Mouse (Mus musculus) Muller cell, postnatal 12 days (primary cell): ENCODE measurements around the gene H2-DMb2.

Experiments
- DNase-seq: peaks from one replicate; pipeline ENCODE4 v3.0.0-alpha.2; 2015; ENCODE audit errors: inconsistent ontology term

H2-DMb2 gene

DNA sequence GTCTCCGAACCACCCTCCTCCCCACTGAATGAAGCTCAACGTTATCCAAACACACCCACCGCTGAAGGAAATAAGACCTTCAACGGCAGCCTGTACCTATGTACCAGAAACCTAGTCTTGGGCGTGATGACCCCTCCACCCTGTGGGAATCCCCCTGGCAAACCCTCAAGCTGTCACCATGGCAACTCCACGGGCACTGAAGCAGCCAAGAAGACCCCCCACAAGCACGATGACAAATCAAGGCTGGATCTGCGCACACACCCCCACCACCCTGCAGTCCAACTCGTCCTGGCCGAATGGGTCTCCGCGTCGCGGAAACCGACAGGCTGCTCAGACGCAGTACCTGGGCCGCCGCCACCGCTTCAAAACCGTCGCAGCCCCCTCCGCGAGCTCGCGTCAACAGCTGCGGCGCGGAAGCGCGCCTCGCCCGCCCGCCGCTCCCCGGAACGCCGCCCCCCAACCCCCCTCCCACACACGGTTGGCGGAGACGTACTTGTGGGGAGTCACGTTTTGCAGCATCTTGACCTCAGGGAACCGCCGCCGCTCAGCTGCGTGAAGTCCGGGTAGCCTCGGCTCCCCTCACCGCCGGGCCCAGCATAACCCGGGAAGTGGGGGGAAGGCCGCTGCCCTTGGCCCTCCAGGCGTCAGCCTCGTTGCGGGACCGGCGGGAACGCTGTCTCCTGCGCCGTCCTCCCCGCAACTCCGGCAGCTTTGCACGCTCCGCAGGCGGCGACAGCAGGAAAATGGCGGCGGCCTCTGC is 24.8 kb upstream of the H2-DMb2 start:
- DNase-seq: peak; percentile 61

DNA sequence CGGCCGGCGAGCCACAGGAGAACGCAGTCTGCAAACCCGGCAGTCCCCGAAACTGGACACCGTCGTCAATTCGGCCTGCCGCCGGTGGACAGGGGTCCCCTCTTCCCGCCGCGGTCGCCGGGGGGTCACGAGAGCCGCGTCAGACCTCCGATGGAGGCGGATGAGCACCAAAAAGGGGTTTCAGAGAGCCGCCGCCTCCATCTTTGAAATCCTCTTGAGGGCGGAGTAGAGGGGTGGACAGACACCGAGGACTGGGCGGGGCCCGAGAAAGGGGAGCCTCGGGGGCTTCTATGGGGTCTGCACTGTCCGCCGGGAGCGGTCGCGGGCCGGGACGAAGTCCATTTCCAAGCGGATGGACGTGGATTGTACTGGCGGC is 24.2 kb upstream of the H2-DMb2 start:
- DNase-seq: no peak

DNA sequence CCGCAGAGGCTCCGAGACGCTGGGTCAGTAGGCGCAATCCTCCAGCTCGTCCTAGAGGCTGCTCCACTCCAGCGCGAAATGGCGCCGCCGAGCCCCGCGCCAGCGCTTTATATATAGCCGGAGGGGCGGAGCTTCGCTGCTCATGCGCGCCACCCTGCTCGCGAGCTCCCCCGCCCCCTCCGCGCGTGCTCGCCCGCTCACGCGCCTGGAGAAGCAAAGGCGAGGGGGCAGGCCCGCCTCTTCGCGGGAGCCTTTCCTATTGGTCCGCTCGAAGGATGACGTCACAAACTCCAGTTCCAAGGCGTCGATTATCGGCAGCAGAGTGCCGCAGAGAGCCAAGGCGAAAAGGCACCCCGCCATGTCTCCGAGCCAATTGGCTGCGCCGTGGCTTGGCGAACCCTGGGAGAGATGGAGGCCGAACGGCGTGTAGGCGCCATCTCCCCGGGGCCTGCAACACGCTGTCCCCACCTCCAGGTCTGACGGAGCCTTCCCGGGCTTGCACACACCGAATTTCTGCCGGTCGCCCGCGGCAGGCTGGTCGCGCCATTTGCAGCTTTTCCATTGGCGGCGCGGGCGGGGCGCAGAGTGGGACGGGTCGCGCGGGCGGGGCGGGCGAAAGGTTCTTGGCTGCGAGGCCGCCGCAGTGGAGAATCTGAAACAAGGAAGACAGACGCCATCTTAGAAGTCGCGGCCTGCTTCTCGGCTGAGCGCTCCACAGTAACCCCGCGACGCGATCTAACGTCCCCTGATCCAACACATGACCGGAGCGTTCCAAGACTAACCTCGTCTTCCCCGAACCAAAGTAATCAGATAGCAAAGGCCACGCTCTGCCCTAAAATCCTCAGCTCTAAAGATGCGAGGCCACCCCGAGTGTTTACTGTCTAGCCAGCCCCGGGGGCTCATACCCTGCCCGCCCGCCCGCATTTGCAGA is 23.6 kb upstream of the H2-DMb2 start, which contains the start of gene H2-DMa:
Gene H2-DMa, plus strand, starts transcription at position 293 of the 931 bp plus-strand sequence.
- DNase-seq: peak; percentile 99

DNA sequence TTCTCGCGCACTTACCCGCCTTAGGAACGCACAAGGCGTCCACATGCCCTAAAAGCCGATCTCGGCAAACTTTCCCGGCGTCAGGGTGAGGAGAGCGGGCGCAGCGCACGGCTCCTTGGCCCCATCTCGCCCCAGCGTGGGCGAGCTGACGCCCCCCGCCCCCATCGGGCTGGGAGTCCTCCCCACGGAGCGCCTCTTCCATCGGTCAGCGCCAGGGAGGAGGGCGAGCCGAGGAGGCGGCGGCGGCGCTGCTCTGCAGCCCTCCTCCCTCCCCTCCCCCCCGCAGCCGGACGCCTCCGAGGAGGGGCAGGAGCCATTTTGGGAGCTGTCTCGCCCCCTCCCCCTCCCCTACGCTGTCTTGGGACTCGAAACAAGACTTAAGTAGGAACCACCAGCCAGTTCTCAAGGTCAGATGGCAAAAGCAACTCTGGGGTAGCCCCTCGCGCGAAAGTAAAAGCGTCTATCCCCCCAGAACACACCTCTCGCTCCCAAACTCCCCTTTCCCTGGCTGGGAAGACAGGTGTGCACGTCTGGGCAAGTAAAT is 22.9 kb upstream of the H2-DMb2 start:
- peak; percentile 96 for DNase-seq

DNA sequence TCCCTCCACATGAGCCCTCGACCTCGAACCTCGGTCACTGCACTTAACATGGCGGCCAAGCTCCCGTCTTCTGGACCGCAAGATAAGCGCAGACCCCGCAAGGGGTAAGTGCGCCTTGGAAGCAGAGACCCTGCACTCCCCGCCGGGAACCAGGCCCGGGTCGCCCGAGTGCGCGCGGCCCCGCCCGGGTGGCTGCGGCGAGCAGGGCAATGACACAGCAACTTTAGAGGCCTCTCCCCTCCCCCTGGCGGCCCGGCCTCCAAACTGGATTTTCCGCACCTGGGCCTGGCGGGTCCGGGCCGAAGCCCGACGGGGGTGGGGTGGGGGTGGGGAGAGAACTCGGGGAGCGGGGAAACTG is 22.3 kb upstream of the H2-DMb2 start:
- no peak for DNase-seq

DNA sequence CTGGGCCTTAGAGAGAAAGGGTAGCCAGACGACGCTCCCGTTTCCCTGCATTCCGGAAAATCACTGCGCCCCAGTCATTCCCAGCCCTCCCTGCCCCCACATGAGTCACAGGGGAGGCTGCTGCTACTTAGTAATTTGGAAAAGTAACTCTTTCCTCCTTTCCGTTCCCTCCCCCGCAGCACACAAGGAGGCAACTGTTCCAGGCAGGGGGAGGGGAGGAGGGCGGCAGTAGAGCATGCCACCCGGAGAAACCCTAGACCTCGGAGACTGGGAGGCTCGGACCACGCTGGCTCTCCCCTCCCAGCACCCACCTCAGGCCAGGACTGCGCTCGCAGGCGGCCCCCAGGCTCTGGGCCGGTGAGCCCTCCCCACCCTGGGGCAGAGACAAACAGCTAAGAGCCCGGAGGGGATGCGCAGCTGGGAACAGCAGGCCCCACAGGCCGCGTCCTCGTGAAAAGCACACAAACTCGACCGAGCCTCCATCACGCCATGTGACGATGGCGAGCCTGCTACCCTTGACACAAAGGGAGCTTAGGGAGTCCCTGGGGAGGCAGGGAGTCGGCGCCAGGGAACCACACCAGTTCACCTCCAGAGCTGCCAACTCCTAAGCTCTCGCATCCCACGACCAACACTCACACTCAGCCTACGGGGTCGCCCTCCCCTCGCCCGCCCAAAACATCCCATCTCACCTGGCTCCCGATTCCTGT is 21.8 kb upstream of the H2-DMb2 start:
- DNase-seq: peak; percentile 100

DNA sequence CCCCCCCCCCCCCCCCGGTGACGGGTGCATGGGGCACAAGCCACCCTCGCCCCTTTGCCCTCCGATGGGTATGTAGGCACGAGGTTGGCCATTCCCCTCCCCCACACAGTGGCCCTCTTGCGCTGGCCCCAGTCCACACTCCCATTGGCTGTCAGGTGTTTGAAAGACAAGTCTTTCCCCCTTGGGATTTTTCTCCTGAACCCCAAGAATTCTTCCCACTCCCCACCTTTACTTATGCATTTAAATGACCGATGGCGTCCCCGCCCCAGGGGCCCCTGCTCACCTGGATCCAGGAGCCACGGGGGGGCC is 21.3 kb upstream of the H2-DMb2 start:
- peak; percentile 87 for DNase-seq

DNA sequence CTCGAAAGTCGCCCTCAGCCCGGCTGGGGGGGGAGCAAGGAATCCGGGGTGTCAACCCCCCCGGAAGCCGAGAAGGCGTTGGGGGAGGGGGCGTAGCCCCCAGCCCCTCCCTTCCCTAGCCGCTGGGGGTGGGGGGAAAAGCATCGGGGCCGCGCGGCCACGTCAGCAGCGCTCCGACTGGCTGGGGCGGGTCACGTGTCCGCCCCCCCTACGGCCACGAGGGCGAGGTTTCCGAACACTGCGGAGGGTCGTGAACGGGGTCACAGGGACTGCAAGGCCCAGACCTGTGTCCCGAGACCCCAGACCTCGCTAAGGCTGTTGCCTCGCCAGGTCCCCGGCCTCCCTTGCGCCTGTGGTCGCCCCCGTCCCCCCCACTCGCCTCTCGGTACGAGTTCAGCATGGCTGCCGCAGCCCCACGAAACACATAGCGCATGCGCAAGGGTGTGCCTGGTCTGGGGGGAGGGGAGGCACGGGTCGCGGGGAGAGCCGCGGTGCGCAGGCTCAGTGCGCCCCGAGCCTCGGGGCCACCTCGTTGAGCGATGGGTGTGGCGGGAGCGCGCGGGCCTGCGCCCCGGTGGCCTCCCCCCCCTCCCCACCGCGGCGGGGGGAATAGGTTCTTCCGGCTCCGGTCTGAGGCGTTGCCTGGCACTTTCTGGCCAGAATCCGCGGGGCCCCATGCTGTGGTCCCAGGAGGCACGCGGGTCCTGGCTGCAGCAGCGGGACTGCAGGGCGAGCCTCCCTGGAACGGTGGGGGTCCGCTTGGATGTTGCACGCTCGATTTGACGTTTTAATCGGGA is 20.7 kb upstream of the H2-DMb2 start, which contains the start of gene Brd2:
Gene Brd2, minus strand, starts transcription at position 447 of the 797 bp plus-strand sequence.
- DNase-seq: peak; percentile 99

DNA sequence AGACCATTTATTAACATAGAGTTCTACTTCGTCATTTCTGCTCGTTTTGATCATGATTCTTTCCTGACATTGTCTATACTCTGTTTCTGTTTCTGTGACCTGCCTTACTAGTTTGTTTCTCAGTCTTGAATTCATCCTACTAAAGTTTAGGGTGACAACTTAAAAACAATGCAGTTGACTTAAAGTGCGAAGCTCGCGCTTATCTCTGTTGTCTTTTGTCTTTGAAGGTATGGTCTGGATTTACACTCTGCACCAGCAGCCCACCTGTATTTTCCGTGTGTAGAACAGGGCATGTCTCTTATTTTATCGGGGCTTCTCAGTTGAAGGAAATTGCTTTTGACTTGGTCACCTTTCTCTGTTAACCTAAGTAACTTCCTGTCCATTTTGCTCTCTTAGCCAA is 20.0 kb upstream of the H2-DMb2 start:
- peak; percentile 14 for DNase-seq

DNA sequence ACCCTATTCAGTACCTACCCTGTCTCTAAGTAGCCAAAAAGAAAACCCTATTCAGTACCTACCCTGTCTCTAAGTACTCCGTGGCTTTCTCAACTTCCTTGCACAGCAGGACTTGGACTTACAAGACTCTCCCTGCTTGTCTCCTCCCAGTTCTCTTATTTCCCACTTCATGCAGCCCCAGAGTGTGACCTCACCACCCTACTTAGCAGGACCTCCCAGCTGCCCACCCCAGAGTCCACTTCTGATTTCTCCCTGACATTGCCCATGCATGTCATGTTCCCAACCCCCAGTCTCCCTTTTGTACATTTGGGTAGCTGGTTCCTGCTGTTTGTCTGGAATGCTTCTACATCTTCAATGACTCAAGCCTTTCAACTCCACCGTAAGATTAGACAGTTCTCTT is 19.6 kb upstream of the H2-DMb2 start:
- peak; percentile 61 for DNase-seq

DNA sequence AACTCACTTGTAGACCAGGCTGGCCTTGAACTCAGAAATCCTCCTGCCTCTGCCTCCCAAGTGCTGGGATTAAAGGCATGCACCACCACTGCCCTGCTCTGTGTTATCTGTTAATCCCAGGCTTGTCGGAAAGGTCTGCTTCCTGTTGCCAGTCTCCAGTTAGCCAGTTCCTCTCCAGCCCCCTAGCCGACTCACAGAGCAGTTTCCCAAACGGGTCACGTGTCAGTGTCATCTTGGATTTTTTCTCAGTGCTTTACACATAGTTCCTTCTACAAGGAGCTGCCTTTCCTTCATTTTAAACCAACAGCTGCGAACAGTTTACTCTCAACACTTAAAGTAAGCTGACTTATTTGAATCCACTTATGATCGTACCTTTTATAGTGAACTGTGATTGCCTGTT is 18.5 kb upstream of the H2-DMb2 start:
- no peak for DNase-seq

DNA sequence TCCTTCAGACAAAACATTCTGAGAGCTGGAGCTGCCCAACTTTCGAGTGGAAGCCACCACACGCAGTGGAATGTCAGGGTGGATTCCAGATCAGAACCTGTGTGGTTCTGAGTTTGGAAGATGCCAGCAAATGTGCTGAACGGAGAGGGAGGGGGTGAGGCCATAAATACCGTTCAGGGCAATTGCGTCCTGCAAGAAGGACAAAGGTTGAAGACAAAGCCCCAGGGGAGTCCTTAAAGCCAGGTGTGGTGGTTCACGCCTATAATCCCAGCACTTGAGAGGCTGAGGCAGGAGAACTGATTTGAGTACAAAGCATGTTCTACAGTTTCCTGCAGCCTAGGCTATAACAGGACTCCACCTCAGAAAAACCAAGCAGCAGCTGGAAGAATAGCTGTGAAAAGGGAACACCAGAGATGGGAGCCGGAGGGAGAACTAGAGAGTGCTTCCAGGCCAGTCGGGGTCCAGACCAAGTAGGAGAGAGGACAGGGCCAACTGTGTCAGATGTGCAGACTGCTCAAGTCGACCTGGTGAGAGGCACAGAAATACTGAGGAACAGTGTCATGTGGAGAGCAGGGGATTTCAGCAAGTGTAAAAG is 16.2 kb upstream of the H2-DMb2 start:
- no peak for DNase-seq

DNA sequence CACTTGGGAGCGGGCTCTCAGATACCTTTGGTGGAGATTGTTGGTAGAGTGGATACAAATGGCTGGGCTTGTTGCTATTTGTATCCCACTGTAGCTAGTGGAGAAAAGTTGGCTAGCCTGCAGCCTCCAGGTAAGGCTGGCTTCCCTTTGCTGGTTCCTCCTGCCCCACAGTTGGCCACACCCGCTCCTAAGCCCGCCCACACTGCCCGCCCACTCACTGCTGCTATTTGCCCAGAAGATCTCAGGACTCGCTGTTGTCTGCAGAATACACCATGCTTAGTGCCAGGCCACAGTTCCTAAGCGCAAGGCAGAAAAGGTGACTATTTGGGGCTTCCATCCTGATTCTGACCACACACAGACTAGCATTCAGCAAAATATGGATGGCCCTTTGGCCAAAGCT is 15.6 kb upstream of the H2-DMb2 start:
- DNase-seq: peak; percentile 34

DNA sequence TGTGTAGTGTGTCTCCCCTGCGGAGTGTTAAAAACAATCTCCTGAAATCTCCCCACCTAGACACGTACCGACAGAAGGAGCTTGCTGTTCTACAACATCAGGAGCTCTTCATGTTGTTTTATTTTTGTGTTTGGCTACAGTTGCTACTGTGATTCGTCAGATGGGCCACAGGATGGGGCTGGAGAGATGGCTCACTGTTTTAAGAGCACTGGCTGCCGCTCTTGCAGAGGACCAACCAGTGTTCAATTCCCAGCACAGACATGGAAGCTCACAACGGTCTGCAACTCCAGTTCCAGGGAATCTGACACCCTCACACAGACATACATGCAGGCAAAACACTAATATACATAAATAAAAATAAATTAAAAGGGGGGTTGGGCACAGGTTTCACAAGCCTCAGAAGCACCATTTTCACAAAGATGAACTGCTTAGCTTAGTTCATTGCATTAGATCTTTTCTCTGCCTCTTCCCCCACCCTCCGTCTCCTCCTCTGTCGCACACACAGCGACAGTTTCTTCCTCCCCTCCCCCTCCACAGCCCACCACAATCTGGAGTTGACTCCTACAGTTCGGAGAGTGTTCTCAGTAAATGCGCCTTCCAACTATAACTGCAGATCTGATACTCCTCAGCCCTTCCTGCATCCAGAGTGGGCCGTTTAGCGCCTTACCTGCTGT is 14.7 kb upstream of the H2-DMb2 start:
- no peak for DNase-seq

DNA sequence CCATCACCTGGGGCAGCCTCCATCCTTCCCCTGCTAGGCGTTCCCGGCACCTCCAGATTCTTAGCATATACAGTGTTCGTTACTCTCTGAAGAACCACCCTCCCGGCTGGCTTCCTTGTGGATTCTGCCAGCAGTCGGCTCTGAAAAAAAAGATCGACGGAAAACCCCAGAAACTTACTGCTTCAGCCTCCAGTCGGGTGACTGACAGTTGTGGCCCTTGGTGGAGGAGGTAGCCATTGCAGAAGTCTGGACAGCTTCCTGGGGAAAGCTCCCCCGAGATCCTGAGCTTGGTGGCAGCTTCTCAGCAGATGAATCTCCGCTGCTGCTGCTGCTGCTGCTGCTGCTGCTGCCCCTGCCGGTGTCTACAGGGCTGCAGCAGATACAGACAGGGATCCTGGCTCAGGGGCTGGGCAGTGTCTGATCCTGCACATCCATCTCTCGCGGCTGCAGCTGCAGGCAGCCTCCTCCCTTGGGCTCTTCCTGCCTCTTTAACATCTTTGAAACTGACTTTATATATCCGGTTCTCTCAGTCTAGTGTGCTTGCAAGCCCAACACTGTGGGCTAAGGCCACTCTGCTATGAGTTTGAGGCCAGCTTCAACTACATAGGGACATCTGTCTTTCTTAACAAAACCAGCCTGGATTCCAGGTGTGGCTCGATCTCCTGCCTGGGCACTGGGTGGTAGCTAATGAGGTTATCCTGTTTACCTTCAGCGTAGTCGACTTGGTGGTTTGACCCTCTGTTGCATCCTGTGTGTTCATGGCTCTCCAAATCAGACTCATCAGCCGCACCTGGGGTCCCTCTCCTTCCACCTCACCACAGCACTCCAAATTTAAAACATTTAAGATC is 13.9 kb upstream of the H2-DMb2 start:
- DNase-seq: no peak

DNA sequence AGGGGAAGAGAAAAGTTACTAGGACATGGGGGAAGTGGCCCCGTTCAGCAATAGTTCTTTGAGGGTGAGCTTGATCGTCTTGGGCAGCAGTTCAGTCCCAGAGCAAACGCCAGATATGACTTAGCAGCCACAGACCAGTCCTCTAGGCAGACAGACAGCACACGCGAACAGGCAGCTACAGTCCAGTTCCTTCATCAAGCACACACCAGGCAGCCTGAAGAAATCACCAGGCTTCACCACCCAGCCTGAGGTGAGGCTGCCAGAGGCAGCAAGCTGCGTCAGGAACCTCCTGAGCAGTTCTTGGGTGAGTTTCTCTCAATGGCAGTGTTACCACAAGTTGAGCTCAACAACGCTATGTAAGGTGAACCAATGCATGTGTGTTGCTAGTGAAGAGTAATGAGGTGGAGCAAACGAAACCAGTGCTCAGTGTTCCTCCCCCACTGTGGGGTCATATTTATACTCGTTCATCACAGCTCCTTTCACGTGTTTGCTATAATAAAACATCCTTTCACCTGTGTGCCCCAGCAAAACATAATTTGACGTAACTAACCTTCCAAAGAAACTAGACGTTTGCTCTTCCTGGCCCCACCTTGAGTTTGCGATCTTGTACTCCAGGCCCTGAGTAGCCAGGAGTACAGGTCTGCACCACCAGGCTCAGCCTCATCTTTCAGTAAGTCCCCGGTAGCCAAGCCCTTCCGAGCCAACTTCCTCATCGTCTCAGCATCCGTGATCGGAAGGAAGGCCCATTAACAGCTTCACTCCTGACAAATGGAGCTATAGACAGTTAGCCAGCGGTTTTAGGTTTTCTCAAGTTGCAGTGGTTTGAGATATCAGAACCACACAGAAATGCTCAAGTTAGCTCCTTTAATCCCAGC is 12.8 kb upstream of the H2-DMb2 start:
- no peak for DNase-seq

DNA sequence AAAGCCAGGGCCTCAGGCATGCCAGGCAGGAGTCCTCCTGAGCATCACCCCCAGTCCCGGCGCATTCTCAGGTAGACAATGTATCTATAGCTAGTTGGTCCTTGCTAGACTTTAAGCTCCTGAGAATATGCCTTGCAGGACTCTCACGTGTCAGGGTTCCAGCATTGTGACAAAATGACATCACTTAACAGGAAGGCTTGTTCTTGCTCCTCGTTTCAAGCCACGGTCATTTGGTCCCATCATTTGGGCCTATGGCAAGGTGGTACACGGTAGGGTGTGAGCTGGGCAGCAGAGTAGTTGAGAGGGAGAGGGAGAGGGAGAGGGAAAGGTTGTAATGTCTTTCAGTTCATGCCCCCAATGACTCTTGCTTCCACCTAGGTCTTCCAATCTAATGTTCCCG is 11.2 kb upstream of the H2-DMb2 start:
- DNase-seq: no peak

DNA sequence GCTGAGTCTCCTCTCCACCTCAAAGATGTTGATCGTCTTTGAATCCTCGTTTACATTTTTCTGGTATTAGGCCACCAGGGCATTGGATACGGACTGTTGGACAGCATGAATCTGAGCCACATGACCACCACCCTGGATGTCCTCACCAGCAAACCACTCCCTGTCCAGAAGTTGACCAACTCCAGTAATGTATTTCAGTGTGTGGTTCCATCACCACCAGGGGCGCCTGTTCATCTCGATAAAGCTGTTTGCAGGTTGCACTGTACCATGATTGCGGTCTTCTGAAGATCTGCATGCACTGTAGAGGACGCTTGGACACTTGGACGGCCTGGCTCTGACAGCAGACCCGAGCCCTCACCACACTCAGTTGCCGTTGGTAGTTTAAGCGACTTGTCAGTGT is 9.8 kb upstream of the H2-DMb2 start:
- no peak for DNase-seq
